Mouse (Mus musculus) cerebellum, adult 8-10 months (tissue): Measurements from ENCODE around the gene Txndc11.

Experiments used
- DNase-seq: peaks from one replicate; pipeline ENCODE4 v3.0.0; 2022

Txndc11 gene

GRCm38 (mm10) chr16:11097301-11097700, 37.1 kb downstream of the Txndc11 start:
- no peak for DNase-seq

DNA sequence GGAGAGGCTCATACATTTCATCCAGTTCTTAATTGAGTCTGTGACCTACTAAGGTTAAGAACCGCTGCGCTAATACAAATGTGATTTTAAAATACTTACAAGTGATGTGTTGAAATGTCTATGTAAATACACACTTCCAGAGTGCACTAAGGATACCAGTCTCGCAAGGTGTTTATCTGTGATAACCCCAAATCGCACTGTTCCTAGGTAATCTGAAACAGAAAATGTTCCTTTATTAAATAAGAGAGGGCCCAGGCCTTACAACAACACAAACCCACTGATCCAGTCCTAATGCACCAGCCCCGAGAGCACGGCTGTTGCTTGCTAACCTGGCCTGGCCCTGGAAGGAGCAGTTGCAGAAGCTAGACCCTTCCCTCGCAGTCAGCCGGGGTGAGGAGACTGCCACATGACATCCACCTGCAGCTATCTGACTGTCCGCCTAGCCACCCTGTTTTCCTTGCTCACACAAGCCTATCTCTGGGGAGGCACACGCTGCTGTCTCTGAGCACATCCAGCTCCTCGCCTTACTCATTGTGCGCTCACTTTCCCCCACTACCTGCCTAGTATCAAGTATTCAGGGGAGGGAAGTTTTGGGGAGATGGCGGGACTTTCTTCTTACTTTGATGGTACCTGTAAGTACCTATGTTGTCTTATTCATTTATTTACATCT, 40.6 kb downstream of the Txndc11 start:
- no peak for DNase-seq

DNA sequence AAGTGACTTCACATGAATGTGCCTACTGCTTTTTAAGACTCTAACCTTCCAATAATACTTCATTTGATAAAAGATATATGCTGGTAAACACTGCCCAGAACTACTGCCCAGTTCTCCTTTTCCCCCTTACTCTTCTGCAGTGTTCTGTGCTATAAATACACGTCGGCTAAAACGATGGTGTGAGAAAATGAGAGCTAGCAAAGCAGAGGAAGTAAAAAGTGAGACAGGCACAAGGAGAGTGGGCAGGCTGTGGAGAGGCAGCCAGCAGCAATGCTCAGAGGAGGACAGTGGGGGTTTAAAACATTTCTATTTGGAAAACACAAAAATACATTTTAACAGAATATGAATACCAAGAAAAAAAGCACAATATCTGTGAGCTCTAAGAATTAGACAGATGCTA, 41.9 kb downstream of the Txndc11 start:
- no peak for DNase-seq

DNA sequence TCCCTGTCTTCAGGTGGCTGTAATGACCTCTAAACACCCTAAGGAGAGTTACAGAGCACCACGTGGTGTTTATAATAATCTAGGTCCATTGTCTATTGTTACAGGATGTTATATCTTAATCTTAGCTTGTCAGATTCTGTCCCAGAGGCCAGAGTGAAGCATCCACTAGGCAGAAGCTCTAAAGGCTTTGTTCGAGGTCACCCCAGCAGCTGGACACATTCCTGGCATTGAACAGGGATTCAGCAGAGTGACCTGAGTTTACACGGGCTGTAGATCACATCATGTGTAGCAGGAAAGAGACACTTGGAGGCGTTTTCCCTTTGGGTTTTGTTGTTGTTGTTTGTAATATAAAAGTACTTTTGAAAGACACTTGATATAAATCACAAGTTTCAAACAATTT, 42.4 kb downstream of the Txndc11 start:
- DNase-seq: no peak

DNA sequence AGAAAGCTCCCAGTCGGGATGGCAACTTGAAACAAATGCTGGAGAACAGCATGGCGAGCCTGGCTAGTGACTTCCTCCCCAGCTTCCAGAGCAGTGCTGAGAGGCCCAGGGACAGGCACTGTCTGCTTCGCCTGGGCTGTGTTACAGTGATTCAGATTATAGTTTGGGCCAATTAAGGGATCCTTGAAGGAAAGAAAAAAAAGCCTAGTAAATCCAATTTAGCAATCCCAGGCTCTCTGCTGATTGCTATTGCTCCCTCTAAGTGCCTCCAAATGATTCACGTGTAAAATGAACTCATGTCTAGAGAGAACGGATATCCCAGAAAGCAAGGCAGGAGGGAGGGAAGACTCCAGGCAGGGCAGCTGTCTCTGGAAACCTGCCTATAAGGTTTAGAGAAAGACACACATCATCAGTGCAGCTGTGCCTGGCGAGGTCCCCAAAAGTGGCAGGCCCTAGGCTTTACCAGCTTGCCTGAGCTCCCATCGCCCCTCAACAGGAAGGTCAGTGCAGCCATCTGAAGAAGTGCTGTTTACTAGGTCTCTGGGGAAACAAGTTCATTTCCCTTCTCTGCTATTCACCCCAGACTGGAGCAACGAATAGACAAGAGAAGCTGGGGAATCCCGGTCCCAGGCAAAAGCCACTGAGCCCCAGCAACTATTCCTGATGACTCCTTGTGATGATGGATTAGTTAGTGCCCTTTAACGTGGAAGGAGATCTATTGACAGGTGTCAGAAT, 43.4 kb downstream of the Txndc11 start:
- DNase-seq: no peak

- DNase-seq: no peak
Observed at GRCm38 (mm10) chr16:11086856-11087588, 47.4 kb downstream of the Txndc11 start.

- DNase-seq: no peak
Observed at GRCm38 (mm10) chr16:11086299-11086698, 48.2 kb downstream of the Txndc11 start.

DNA sequence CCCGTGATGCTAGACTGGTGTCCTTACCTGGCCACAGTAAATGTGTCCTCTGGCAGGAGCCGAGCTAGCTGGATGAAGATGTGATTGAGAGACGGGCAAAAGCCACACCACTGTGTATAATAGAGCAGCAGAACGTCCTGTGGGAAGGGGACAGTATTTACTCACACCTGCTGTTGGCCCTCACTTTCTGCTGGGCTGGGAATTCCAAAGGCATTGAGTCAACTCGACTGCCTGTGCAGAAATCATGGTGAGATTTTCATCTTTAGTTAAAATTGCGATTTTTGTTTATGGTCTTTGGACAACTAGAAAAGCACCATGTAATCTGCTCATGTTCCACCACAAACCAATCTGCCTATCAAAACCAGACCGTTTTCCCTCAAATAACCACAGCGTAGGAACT, 50.3 kb downstream of the Txndc11 start:
- DNase-seq: no peak

DNA sequence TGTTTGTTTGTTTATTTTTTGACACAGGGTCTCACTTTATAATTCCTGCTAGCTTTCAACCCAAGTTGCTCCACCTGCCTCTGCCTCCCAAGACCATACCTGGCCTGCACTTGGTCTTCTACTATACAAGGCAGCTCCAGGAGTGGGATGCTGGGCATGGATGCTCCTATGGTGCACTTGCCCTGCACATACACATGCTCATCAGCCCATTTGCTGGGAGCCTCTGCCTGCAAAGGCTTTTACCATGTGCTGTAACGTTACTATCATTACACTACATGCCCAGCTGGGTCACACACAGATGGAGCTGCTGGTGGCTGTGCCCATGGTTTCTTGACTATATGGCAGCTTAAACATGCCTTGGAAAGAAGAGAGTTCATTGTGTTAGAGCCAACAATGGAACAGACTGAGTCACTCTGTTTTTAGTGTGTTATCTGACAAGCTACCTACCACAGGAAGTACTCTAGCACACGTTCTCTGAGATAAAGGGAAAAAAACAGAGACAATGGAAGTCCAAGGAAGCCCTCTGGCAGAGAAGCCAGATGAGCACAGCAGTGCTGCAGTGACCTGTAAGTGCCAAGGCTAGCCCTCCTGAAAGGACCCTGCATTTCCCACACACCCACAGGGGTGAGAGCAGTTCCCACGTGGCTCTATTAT, 56.1 kb downstream of the Txndc11 start:
- DNase-seq: no peak

DNA sequence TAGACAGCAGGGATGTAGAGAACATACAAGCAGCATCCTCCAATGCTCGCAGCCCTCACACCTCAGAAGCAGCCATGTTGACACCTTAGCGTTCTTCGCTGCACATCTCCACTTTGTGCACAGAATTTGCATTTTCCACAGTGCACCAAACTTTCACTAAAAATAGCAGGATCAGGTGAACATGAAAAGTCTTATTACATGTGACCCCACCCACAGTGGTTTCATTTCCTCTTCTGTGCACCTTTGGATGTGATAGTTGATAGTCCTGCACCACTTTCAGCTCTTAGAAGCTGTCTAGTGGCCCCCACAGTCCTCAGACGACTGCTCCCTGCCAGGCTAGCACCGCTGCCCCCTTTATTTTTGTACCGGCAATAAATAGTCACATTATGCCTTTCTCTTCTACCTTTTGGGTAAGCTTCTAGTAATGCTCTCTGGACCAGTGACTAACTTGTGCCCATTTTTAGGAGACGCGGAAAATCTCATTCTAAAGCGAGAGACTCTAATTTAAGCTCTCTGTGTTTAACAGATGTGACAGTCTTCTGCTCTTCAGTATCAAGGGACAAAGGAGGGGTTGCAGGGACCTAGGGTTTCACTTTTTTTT, 56.7 kb downstream of the Txndc11 start:
- DNase-seq: no peak

GRCm38 (mm10) chr16:11073060-11073459, 61.4 kb downstream of the Txndc11 start:
- DNase-seq: peak; percentile 29

GRCm38 (mm10) chr16:11072454-11072853, 62.0 kb downstream of the Txndc11 start:
- DNase-seq: no peak

GRCm38 (mm10) chr16:11071887-11072286, 62.6 kb downstream of the Txndc11 start:
- DNase-seq: no peak

- DNase-seq: peak; percentile 87
Observed at GRCm38 (mm10) chr16:11071176-11071575, 63.3 kb downstream of the Txndc11 start.

- no peak for DNase-seq
Observed at GRCm38 (mm10) chr16:11069710-11070420, 64.6 kb downstream of the Txndc11 start.

- no peak for DNase-seq
Observed at GRCm38 (mm10) chr16:11069271-11069670, 65.2 kb downstream of the Txndc11 start.

- no peak for DNase-seq
Observed at GRCm38 (mm10) chr16:11068666-11069065, 65.8 kb downstream of the Txndc11 start.

DNA sequence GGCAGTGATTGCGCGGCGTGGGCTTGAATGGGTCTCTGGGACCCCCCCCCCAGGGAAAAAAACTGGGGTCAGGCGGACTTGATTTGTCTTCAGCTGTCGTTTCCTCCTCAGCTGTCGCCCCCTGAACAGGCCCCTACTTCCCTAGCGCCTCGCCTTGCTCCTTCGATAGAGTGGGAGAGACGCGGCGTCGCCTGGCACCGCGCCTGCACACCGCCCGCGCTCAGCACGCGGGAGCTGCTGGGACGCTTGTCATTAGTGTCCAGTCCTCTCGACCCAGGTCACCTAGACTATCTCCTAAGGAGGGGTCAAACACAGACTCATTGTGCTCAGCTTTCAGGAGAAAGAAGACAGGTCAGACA, 67.6 kb downstream of the Txndc11 start:
- peak; percentile 66 for DNase-seq

DNA sequence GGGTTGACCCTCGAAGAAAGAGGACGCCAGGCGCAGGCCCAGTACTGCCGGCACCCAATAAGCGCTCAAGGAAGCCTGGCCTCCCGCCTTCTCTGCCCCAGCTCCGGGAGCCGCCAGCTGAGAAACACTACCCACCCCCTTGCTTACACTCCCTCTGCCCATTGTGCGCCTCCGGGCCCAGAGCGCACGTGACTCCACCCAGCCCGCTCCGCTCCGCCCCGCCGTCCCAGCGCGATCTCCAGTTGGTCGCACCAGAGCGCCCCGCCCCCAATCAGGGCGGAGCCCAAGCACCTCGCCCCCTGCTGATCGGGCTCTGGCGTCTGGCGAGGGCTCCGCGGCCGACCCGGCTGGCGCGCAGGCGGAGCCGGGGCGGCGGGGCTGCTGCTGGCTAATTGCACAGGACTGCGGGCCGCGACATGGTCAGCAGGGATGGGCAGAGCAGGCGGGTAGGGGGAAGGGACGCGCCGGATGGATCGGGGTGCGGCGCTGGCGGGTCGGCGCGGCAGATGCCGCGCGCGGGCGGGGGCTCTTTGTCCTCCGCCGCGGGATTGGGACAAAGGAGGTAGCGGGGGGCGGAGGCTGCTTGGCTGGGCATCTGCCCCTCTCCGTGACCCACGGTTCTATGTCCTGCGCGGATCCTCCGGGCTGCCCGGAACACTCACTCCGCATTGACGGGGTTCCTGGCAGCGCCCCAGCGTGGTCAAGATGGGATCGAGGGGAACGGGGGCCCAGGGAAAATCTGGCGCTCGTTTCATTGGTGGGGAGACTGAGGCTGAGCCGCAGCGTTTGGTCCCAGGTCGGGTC, 68.2 kb downstream of the Txndc11 start, which contains the start of gene Litaf:
Gene Litaf (minus strand): TSS at position 129 of the 804 bp plus-strand sequence.
- peak; percentile 97 for DNase-seq

GRCm38 (mm10) chr16:11065431-11065830, 69.0 kb downstream of the Txndc11 start:
- DNase-seq: no peak

- no peak for DNase-seq
Observed at GRCm38 (mm10) chr16:11064742-11065141, 69.7 kb downstream of the Txndc11 start.
